Mouse (Mus musculus) adrenal gland, adult (tissue): ENCODE data around the gene Zdhhc24.

ENCODE experiments used
- DNase-seq, 2 experiments: peaks; one replicate each; pipeline ENCODE4 v3.0.0; 2022 to 2023; ENCODE audit warnings: low spot score in 1 of 2; ENCODE audit not compliant: inconsistent age in 2 of 2

The Zdhhc24 gene

GRCm38 (mm10) chr19:4876755-4877154 lies 1.7 kb upstream of the Zdhhc24 start:
- DNase-seq: no peak

GRCm38 (mm10) chr19:4877785-4878184 lies 683 bp upstream of the Zdhhc24 start, which contains the start of gene Actn3:
Actn3 (minus strand) TSS chr19:4877909.
- DNase-seq: peak in 1 of 2 experiments; percentile 49

- DNase-seq: no peak
Measured at GRCm38 (mm10) chr19:4879324-4879703, 846 bp downstream of the Zdhhc24 start.

GRCm38 (mm10) chr19:4883961-4884360 lies 5.5 kb downstream of the Zdhhc24 start:
- DNase-seq: no peak

- no peak for DNase-seq
Measured at GRCm38 (mm10) chr19:4889791-4890190, 11.3 kb downstream of the Zdhhc24 start.

GRCm38 (mm10) chr19:4891798-4892197 lies 13.3 kb downstream of the Zdhhc24 start:
- no peak for DNase-seq

GRCm38 (mm10) chr19:4896780-4897520 lies 18.5 kb downstream of the Zdhhc24 start:
- no peak for DNase-seq

- DNase-seq: no peak
Measured at GRCm38 (mm10) chr19:4898972-4899371, 20.5 kb downstream of the Zdhhc24 start.

GRCm38 (mm10) chr19:4899888-4900287 lies 21.4 kb downstream of the Zdhhc24 start:
- no peak for DNase-seq

GRCm38 (mm10) chr19:4905979-4906794 lies 27.7 kb downstream of the Zdhhc24 start, which contains the start of gene Bbs1:
Bbs1 (minus strand) TSS chr19:4906628.
- peak; percentile 74 to 92 for DNase-seq

- DNase-seq: peak in 1 of 2 experiments; percentile 63
Measured at GRCm38 (mm10) chr19:4908107-4908506, 29.6 kb downstream of the Zdhhc24 start.

- DNase-seq: peak; percentile 16 to 87
Measured at GRCm38 (mm10) chr19:4909376-4909775, 30.9 kb downstream of the Zdhhc24 start.

GRCm38 (mm10) chr19:4915924-4916603 lies 37.6 kb downstream of the Zdhhc24 start:
- DNase-seq: peak; percentile 78 to 84

- no peak for DNase-seq
Measured at GRCm38 (mm10) chr19:4916827-4917226, 38.4 kb downstream of the Zdhhc24 start.

GRCm38 (mm10) chr19:4919652-4920051 lies 41.2 kb downstream of the Zdhhc24 start:
- peak in 1 of 2 experiments; percentile 73 for DNase-seq

- DNase-seq: no peak
Measured at GRCm38 (mm10) chr19:4925121-4925860, 46.8 kb downstream of the Zdhhc24 start.

- peak; percentile 99 to 100 for DNase-seq
Measured at GRCm38 (mm10) chr19:4927904-4928531, 49.5 kb downstream of the Zdhhc24 start, which contains the start of gene Dpp3. Dpp3 (minus strand) TSS chr19:4928287.

- peak in 1 of 2 experiments; percentile 74 for DNase-seq
Measured at GRCm38 (mm10) chr19:4928781-4929180, 50.3 kb downstream of the Zdhhc24 start.
